Mouse (Mus musculus) embryonic facial prominence, embryonic 14.5 days (tissue): ENCODE measurements around the gene Lrrc1. TPM values are rescaled to one million over a fixed set of nuclear protein-coding genes. Genes with fewer than 3 reads are reported as not detected.

Experiments used
- ATAC-seq: fragments of 200-750 bp; cut with Nextera tagmentation; 2 replicates; pipeline ENCODE4 v1.8.0; 2017; ENCODE audit warnings: low read depth, moderate number of reproducible peaks, moderate TSS enrichment
- DNase-seq: peaks from one replicate; pipeline ENCODE4 v3.0.0-alpha.2; 2015; ENCODE audit warnings: low spot score
- H3K27ac ChIP-seq: fragments of 300-500 bp; sonication (generic); replicated peaks from 2 replicates; pipeline ENCODE4 v1.5.1; 2014; ENCODE audit warnings: low read depth, mild to moderate bottlenecking, low read length, moderate library complexity
- H3K27me3 ChIP-seq: fragments of 300-500 bp; sonication (generic); replicated peaks from 2 replicates; pipeline ENCODE4 v1.6.1; 2014; ENCODE audit warnings: low read length; ENCODE audit not compliant: control insufficient read depth, insufficient read depth
- H3K36me3 ChIP-seq: fragments of 300-500 bp; sonication (generic); 2 replicates; pipeline ENCODE4 v1.6.1; 2014; ENCODE audit warnings: low read length, mixed read lengths; ENCODE audit not compliant: control insufficient read depth, insufficient read depth
- H3K4me1 ChIP-seq: fragments of 300-500 bp; sonication (generic); 2 replicates; pipeline ENCODE4 v1.6.1; 2014; ENCODE audit warnings: antibody characterized with exemption, low read length; ENCODE audit not compliant: control insufficient read depth, insufficient read depth
- H3K4me2 ChIP-seq: fragments of 300-500 bp; sonication (generic); 2 replicates; pipeline ENCODE4 v1.6.1; 2014; ENCODE audit warnings: low read depth, mild to moderate bottlenecking, low read length, moderate library complexity, mixed read lengths
- H3K4me3 ChIP-seq: fragments of 300-500 bp; sonication (generic); 2 replicates; pipeline ENCODE4 v1.5.1; 2014; ENCODE audit warnings: low read depth, mild to moderate bottlenecking, low read length
- H3K9ac ChIP-seq: fragments of 300-500 bp; sonication (generic); 2 replicates; pipeline ENCODE4 v1.6.1; 2014; ENCODE audit warnings: low read depth, mild to moderate bottlenecking, low read length, moderate library complexity, mixed read lengths
- H3K9me3 ChIP-seq: fragments of 300-500 bp; sonication (generic); 2 replicates; pipeline ENCODE4 v1.6.1; 2016; ENCODE audit warnings: low read length; ENCODE audit not compliant: control insufficient read depth
- WGBS: fragments of 180-500 bp; shearing (Covaris S2); extraction: QIAGEN DNeasy Blood & Tissue Kit; methylation state at CpG from one replicate; pipeline ENCODE4 v1.1.7; 2014; 5-methylcytosine and 5-hydroxymethylcytosine counted together
- polyA plus RNA-seq: library from polyadenylated mRNA; unstranded; fragments of >200 nt; fragmentation: Nextera tagmentation; extraction: Ambion mirVana; gene quantifications from 2 replicates; pipeline ENCODE4 v1.2.1, GENCODE M21; 2014

The Lrrc1 gene
- polyA plus RNA-seq, 1 experiment from 2014 or later = 13.5 TPM

DNA sequence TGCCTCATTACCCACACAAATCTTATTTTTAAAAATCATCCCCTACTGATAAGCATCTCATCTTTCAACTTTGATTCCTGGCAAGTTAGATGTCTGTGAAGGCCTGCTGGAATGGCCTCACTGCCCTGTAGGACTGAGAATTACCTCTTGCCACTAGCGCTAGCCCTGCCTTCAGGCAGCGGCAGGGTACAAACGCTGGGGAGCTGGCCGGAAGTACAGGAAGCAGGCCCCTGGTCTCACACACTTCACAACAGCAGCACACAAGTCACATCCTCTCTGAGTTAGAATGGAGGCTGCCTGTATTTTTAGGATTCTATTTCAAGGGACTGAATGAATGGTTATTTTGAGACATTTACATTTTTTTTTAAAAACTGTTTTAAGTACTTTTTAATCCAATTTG, 81.5 kb downstream of the Lrrc1 start:
- Histone ChIP-seq H3K4me3 (no peak overlapping the region), H3K4me2 (no peak overlapping the region), H3K4me1 (peaks cover 12% of the 10 kb centered on the region; the same call in 1 of the 2 replicates), H3K27ac (no peak overlapping the region), H3K27me3 (no peaks in the 10 kb centered on the region), H3K36me3 (peaks cover 10% of the 10 kb centered on the region), H3K9ac (no peak overlapping the region), H3K9me3 (no peaks in the 10 kb centered on the region)
- DNase-seq (no peak), ATAC-seq (no peak)
- WGBS = 45% methylated on average over 4 of the region's 4 CpGs

GRCm38 (mm10) chr9:77461371-77461915, 83.2 kb downstream of the Lrrc1 start:
- 69% methylated on average over 9 of the region's 9 CpGs for whole genome bisulfite sequencing
- H3K27ac ChIP-seq = no peak overlapping the region
- no peak overlapping the region for H3K4me3 ChIP-seq
- no peak overlapping the region for H3K4me2 ChIP-seq
- H3K36me3 ChIP-seq = peaks cover 9% of the 10 kb centered on the region; the same call in 1 of the 2 replicates
- no peak overlapping the region for H3K9ac ChIP-seq
- H3K4me1 ChIP-seq = peaks cover 12% of the 10 kb centered on the region; the same call in 1 of the 2 replicates
- H3K9me3 ChIP-seq = no peaks in the 10 kb centered on the region
- DNase-seq = no peak
- no peaks in the 10 kb centered on the region for H3K27me3 ChIP-seq
- no peak for ATAC-seq

- Histone ChIP-seq H3K27me3 (no peaks in the 10 kb centered on the region), H3K9me3 (no peaks in the 10 kb centered on the region), H3K36me3 (peaks cover 9% of the 10 kb centered on the region; the same call in 1 of the 2 replicates), H3K4me1 (peaks cover 12% of the 10 kb centered on the region; the same call in 1 of the 2 replicates), H3K9ac (no peak overlapping the region), H3K4me2 (no peak overlapping the region), H3K4me3 (no peak overlapping the region), H3K27ac (no peak overlapping the region)
- no peak for DNase-seq
- ATAC-seq = no peak
- 63% methylated on average over 14 of the region's 14 CpGs for WGBS
Measured at GRCm38 (mm10) chr9:77460408-77460807, 84.3 kb downstream of the Lrrc1 start.

DNA sequence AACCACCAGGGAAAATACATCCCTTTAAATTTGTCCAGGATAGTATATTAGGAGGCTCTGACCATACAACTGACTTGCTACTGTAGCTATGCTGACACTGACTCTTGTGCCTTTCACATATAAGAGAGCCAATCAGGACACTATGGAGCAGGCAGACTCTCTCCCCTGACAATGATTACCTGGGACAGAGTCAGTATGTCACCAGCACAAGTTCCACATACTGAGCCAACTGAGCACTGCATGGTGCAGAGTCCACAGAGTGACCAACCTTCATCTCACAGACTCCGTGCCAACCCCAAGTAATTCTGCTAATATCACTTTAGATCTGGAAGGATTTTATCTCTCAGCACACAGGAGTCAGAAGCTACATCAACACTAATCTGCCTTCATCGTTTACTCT, 85.3 kb downstream of the Lrrc1 start:
- Histone ChIP-seq H3K9ac (no peak overlapping the region), H3K27me3 (no peaks in the 10 kb centered on the region), H3K36me3 (peaks cover 12% of the 10 kb centered on the region), H3K9me3 (no peaks in the 10 kb centered on the region), H3K4me1 (peaks cover 4% of the 10 kb centered on the region; the same call in 1 of the 2 replicates), H3K4me2 (no peak overlapping the region), H3K27ac (no peak overlapping the region), H3K4me3 (no peak overlapping the region)
- ATAC-seq = no peak
- DNase-seq = no peak
- WGBS = 79% methylated on average over 2 of the region's 2 CpGs

GRCm38 (mm10) chr9:77456169-77456826, 88.4 kb downstream of the Lrrc1 start:
- 77% methylated on average over 13 of the region's 13 CpGs for WGBS
- Histone ChIP-seq H3K27me3 (no peaks in the 10 kb centered on the region), H3K9me3 (no peaks in the 10 kb centered on the region), H3K4me3 (no peak overlapping the region), H3K27ac (no peak overlapping the region), H3K4me2 (no peak overlapping the region), H3K4me1 (no peaks in the 10 kb centered on the region), H3K36me3 (peaks cover 21% of the 10 kb centered on the region), H3K9ac (no peak overlapping the region)
- ATAC-seq (no peak), DNase-seq (no peak)

- no peak overlapping the region for H3K9ac ChIP-seq
- WGBS = 82% methylated on average over 19 of the region's 19 CpGs
- DNase-seq = no peak
Measured at GRCm38 (mm10) chr9:77455439-77456168, 89.1 kb downstream of the Lrrc1 start.

GRCm38 (mm10) chr9:77452046-77452807, 92.4 kb downstream of the Lrrc1 start:
- ATAC-seq = no peak
- no peak for DNase-seq
- H3K9me3 ChIP-seq = no peaks in the 10 kb centered on the region
- H3K4me2 ChIP-seq = no peak overlapping the region
- H3K9ac ChIP-seq = no peak overlapping the region
- H3K36me3 ChIP-seq = peaks cover 23% of the 10 kb centered on the region
- no peak overlapping the region for H3K4me3 ChIP-seq
- no peaks in the 10 kb centered on the region for H3K27me3 ChIP-seq
- H3K4me1 ChIP-seq = no peaks in the 10 kb centered on the region
- no peak overlapping the region for H3K27ac ChIP-seq
- WGBS = 62% methylated on average over 12 of the region's 12 CpGs

More at GRCm38 (mm10) chr9:77455439-77456168, 89.1 kb downstream of the Lrrc1 start:
- Histone ChIP-seq H3K27me3 (no peaks in the 10 kb centered on the region), H3K4me1 (no peaks in the 10 kb centered on the region), H3K27ac (no peak overlapping the region), H3K4me3 (no peak overlapping the region), H3K36me3 (peaks cover 21% of the 10 kb centered on the region), H3K4me2 (no peak overlapping the region), H3K9me3 (no peaks in the 10 kb centered on the region)
- ATAC-seq = no peak

DNA sequence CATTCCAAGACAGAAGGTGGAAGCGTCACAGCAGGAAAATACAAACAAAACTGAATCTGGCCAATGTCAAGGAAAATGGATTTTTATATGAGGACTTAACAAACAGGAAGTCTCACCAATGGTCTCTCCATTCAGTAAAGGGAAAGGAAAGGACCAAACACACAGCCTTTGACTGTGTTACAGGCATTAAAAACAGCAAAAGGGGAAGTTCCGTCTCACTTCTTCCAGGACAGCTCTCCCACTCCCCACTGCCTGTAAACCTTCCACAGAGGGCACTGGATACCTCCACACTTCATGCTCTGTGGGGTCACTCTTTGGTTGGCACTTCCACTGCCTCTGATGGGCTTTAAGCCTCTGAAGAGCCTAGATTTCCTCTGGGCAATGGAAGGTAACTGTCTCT, 94.2 kb downstream of the Lrrc1 start:
- no peak overlapping the region for H3K27ac ChIP-seq
- 75% methylated on average over 2 of the region's 2 CpGs for WGBS
- no peak overlapping the region for H3K9ac ChIP-seq
- no peak overlapping the region for H3K4me2 ChIP-seq
- no peaks in the 10 kb centered on the region for H3K4me1 ChIP-seq
- peaks cover 16% of the 10 kb centered on the region for H3K36me3 ChIP-seq
- DNase-seq = no peak
- no peaks in the 10 kb centered on the region for H3K27me3 ChIP-seq
- no peak for ATAC-seq
- H3K9me3 ChIP-seq = no peaks in the 10 kb centered on the region
- H3K4me3 ChIP-seq = no peak overlapping the region
